Mouse (Mus musculus) intestine, embryonic 14.5 days (tissue): ENCODE measurements around the gene Olfr1175-ps. TPM values are rescaled to one million over a fixed set of nuclear protein-coding genes. Genes with fewer than 3 reads are reported as not detected.

Experiments
- ATAC-seq: fragments of 200-750 bp; cut with Nextera tagmentation; replicated peaks from 2 replicates; pipeline ENCODE4 v1.8.0; 2017; ENCODE audit warnings: low read depth, moderate number of reproducible peaks, moderate TSS enrichment, moderate library complexity; ENCODE audit not compliant: low FRiP score, low TSS enrichment
- DNase-seq: peaks from one replicate; pipeline ENCODE4 v3.0.0-alpha.2; 2018; ENCODE audit warnings: low spot score
- H3K27ac ChIP-seq: fragments of 300-500 bp; sonication (generic); 2 replicates; pipeline ENCODE4 v1.5.1; 2014; ENCODE audit warnings: low read depth, mild to moderate bottlenecking, control low read depth
- H3K27me3 ChIP-seq: fragments of 300-500 bp; sonication (generic); replicated peaks from 2 replicates; pipeline ENCODE4 v1.6.1; 2014; ENCODE audit warnings: low read length, control low read depth; ENCODE audit not compliant: control insufficient read depth, insufficient read depth
- H3K36me3 ChIP-seq: fragments of 300-500 bp; sonication (generic); 2 replicates; pipeline ENCODE4 v1.6.1; 2014; ENCODE audit warnings: low read length, control low read depth; ENCODE audit not compliant: control insufficient read depth, insufficient read depth
- H3K4me1 ChIP-seq: fragments of 300-500 bp; sonication (generic); replicated peaks from 2 replicates; pipeline ENCODE4 v1.6.1; 2014; ENCODE audit warnings: low read length, control low read depth, mixed read lengths; ENCODE audit not compliant: control insufficient read depth, insufficient read depth
- H3K4me2 ChIP-seq: fragments of 300-500 bp; sonication (generic); 2 replicates; pipeline ENCODE4 v1.6.1; 2014; ENCODE audit warnings: low read length
- H3K4me3 ChIP-seq: fragments of 300-500 bp; sonication (generic); 2 replicates; pipeline ENCODE4 v1.5.1; 2014; ENCODE audit warnings: low read depth, low read length, control low read depth, mixed read lengths
- H3K9ac ChIP-seq: fragments of 300-500 bp; sonication (generic); 2 replicates; pipeline ENCODE4 v1.6.1; 2014; ENCODE audit warnings: mild to moderate bottlenecking, low read length
- H3K9me3 ChIP-seq: fragments of 300-500 bp; sonication (generic); 2 replicates; pipeline ENCODE4 v1.6.1; 2016; ENCODE audit warnings: low read length, control low read depth; ENCODE audit not compliant: control insufficient read depth
- WGBS: fragments of 180-500 bp; shearing (Covaris S2); extraction: QIAGEN DNeasy Blood & Tissue Kit; methylation state at CpG from one replicate; pipeline ENCODE4 v1.1.7; 2014; 5-methylcytosine and 5-hydroxymethylcytosine counted together
- polyA plus RNA-seq: library from polyadenylated mRNA; unstranded; fragments of >200 nt; fragmentation: Nextera tagmentation; extraction: Ambion mirVana; gene quantifications from 2 replicates; pipeline ENCODE4 v1.2.1, GENCODE M21; 2014

Olfr1175-ps gene
- not detected in 2 replicates for polyA plus RNA-seq

GRCm38 (mm10) chr2:88327115-88327514, at the start of gene Olfr1175-ps:
Gene Olfr1175-ps, minus strand, starts transcription at chr2:88327215.
- Histone ChIP-seq H3K9ac (no peak within 1 kb of the TSS), H3K4me3 (no peak within 1 kb of the TSS), H3K27me3 (no peaks in the 10 kb centered on the region), H3K9me3 (no peaks in the 10 kb centered on the region), H3K27ac (no peak within 1 kb of the TSS), H3K4me1 (no peaks in the 10 kb centered on the region), H3K36me3 (no peaks in the 10 kb centered on the region), H3K4me2 (no peak within 1 kb of the TSS)
- no peak for ATAC-seq
- WGBS: 83% methylated on average over 2 of the region's 2 CpGs
- DNase-seq: no peak

DNA sequence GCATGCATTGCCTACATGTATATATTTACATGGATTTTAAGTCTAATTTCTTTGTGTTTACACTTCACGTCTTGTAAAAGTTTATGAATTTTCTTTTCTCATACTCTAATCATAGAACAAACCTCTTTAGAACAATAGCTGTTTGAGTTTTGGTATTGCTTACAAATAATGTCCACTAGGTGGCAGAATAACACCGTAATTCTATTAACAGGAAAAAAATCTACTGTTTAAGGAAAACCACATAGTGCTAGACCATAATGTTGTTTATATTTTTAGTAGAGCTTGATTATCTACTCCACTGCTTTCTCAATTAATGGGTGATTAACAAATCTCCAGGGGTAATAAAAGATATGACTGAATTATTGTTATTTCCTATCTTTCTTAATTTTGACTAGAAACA, 29.3 kb upstream of the Olfr1175-ps start:
- no peaks in the 10 kb centered on the region for H3K9me3 ChIP-seq
- no peak for ATAC-seq
- H3K9ac ChIP-seq: no peak overlapping the region
- no peak for DNase-seq
- H3K27me3 ChIP-seq: no peaks in the 10 kb centered on the region
- no peaks in the 10 kb centered on the region for H3K4me1 ChIP-seq
- H3K4me3 ChIP-seq: no peak overlapping the region
- H3K27ac ChIP-seq: no peak overlapping the region
- WGBS: 1% methylated on average over 2 of the region's 2 CpGs
- H3K4me2 ChIP-seq: no peak overlapping the region
- H3K36me3 ChIP-seq: no peaks in the 10 kb centered on the region

DNA sequence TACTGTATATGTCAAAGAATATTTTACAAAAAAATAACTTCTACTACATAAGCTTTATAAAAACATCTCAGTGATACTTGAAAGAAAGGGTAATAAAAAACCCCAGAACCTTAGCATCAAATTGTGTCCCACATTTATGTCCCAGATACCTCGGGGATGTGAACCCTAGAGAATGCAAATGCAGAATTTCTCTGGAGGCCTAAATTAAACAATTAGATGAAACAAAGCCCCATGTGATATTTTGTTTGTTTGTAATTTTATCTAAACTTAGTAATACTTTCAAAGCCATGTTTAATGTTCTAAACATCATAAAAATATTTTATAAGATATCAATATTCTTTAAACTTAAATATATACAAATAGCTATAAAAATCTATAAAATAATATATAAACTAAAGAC, 19.4 kb upstream of the Olfr1175-ps start, which contains the start of gene Olfr1177-ps:
Gene Olfr1177-ps, minus strand, starts transcription at position 101 of the 400 bp plus-strand sequence.
- H3K36me3 ChIP-seq: no peaks in the 10 kb centered on the region
- H3K27me3 ChIP-seq: no peaks in the 10 kb centered on the region
- no peak within 1 kb of the TSS for H3K4me2 ChIP-seq
- DNase-seq (no peak), ATAC-seq (no peak)
- no peak within 1 kb of the TSS for H3K9ac ChIP-seq
- WGBS: 84% methylated on average over 1 of the region's 1 CpGs
- H3K4me1 ChIP-seq: no peaks in the 10 kb centered on the region
- H3K27ac ChIP-seq: no peak within 1 kb of the TSS
- H3K4me3 ChIP-seq: no peak within 1 kb of the TSS
- no peaks in the 10 kb centered on the region for H3K9me3 ChIP-seq

GRCm38 (mm10) chr2:88336421-88336820, 9.4 kb upstream of the Olfr1175-ps start, which contains the start of gene Olfr1176:
Gene Olfr1176, plus strand, starts transcription at chr2:88336721.
- Histone ChIP-seq H3K36me3 (no peaks in the 10 kb centered on the region), H3K4me3 (no peak within 1 kb of the TSS), H3K27me3 (no peaks in the 10 kb centered on the region), H3K4me1 (no peaks in the 10 kb centered on the region), H3K9ac (no peak within 1 kb of the TSS), H3K27ac (no peak within 1 kb of the TSS), H3K4me2 (no peak within 1 kb of the TSS), H3K9me3 (no peaks in the 10 kb centered on the region)
- WGBS: 61% methylated on average over 1 of the region's 1 CpGs
- no peak for ATAC-seq
- DNase-seq: no peak

DNA sequence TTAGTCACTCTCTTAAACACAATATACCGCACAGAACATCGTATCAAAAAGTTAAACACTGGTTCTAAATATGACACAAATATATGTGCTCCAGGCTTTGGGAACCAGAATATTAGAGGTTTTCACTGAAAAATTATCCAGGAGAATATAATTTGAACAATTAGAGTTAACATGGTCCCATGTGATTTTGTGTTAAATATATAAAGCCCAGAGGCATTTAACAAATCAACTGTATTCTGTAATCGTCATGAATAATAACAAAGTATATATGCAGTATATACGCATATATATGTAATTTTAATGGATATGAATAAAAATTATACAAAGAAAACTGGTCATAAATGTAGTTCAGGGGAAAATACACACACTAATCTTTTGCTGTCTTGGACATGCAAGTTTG, 12.0 kb downstream of the Olfr1175-ps start, which contains the start of gene Olfr1174-ps:
Gene Olfr1174-ps, minus strand, starts transcription at position 101 of the 400 bp plus-strand sequence.
- H3K9me3 ChIP-seq: no peaks in the 10 kb centered on the region
- no peak within 1 kb of the TSS for H3K27ac ChIP-seq
- no peak within 1 kb of the TSS for H3K9ac ChIP-seq
- H3K4me3 ChIP-seq: no peak within 1 kb of the TSS
- WGBS: 88% methylated on average over 4 of the region's 4 CpGs
- H3K4me1 ChIP-seq: no peaks in the 10 kb centered on the region
- H3K36me3 ChIP-seq: no peaks in the 10 kb centered on the region
- DNase-seq (no peak), ATAC-seq (no peak)
- no peak within 1 kb of the TSS for H3K4me2 ChIP-seq
- no peaks in the 10 kb centered on the region for H3K27me3 ChIP-seq

- H3K27ac ChIP-seq: no peak within 1 kb of the TSS
- no peaks in the 10 kb centered on the region for H3K27me3 ChIP-seq
- ATAC-seq (no peak), DNase-seq (no peak)
- no peaks in the 10 kb centered on the region for H3K9me3 ChIP-seq
- no peak within 1 kb of the TSS for H3K4me3 ChIP-seq
- no peaks in the 10 kb centered on the region for H3K4me1 ChIP-seq
- H3K36me3 ChIP-seq: no peaks in the 10 kb centered on the region
- H3K4me2 ChIP-seq: no peak within 1 kb of the TSS
- H3K9ac ChIP-seq: no peak within 1 kb of the TSS
Observed at GRCm38 (mm10) chr2:88279775-88280174, 47.2 kb downstream of the Olfr1175-ps start, which contains the start of gene Olfr1173. Gene Olfr1173, minus strand, starts transcription at chr2:88279875.

Other genes with a start within 250 kb of the Olfr1175-ps start
- not detected in 2 replicates for gene Olfr1164, start 233.2 kb downstream of the Olfr1175-ps start, polyA plus RNA-seq
- gene Olfr1166, start 198.9 kb downstream of the Olfr1175-ps start, polyA plus RNA-seq: not detected in 2 replicates
- not detected in 2 replicates for gene Olfr1167, start 172.0 kb downstream of the Olfr1175-ps start, polyA plus RNA-seq
- not detected in 2 replicates for gene Olfr1168, start 145.3 kb downstream of the Olfr1175-ps start, polyA plus RNA-seq
- not detected in 2 replicates for gene Olfr1170, start 98.9 kb downstream of the Olfr1175-ps start, polyA plus RNA-seq
- gene Olfr1173, start 47.3 kb downstream of the Olfr1175-ps start, polyA plus RNA-seq: not detected in 2 replicates
- gene Olfr1174-ps, start 12.1 kb downstream of the Olfr1175-ps start, polyA plus RNA-seq: not detected in 2 replicates
- gene Olfr1176, start 9.5 kb upstream of the Olfr1175-ps start, polyA plus RNA-seq: not detected in 2 replicates
- not detected in 2 replicates for gene Olfr1177-ps, start 19.3 kb upstream of the Olfr1175-ps start, polyA plus RNA-seq
- gene Olfr1178, start 59.8 kb upstream of the Olfr1175-ps start, polyA plus RNA-seq: not detected in 2 replicates
- gene Olfr1179, start 79.2 kb upstream of the Olfr1175-ps start, polyA plus RNA-seq: not detected in 2 replicates
- gene Olfr1180, start 91.9 kb upstream of the Olfr1175-ps start, polyA plus RNA-seq: not detected in 2 replicates
- not detected in 2 replicates for gene Olfr1181, start 99.0 kb upstream of the Olfr1175-ps start, polyA plus RNA-seq
- not detected in 2 replicates for gene Gm13757, start 121.9 kb upstream of the Olfr1175-ps start, polyA plus RNA-seq
- gene Olfr1183, start 127.7 kb upstream of the Olfr1175-ps start, polyA plus RNA-seq: not detected in 2 replicates
- gene Olfr1184, start 156.4 kb upstream of the Olfr1175-ps start, polyA plus RNA-seq: not detected in 2 replicates
- not detected in 2 replicates for gene Olfr1185-ps1, start 166.1 kb upstream of the Olfr1175-ps start, polyA plus RNA-seq
- gene Olfr1186, start 191.3 kb upstream of the Olfr1175-ps start, polyA plus RNA-seq: not detected in 2 replicates
- gene Olfr1188, start 229.7 kb upstream of the Olfr1175-ps start, polyA plus RNA-seq: not detected in 2 replicates